ENCODE assay signal across 8 mouse cellular contexts in genomic region chr15:80096946-80097881, GRCm38 (mm10). TPM values are rescaled to one million over a fixed set of nuclear protein-coding genes. Genes with fewer than 3 reads are reported as not detected.
DNase-seq lines count a peak whose midpoint lies in the region; ATAC-seq and TF ChIP-seq lines count a peak whose summit lies in the region.

No protein-coding gene starts in this region.

- intact Hi-C loops in gastrocnemius, postnatal 14 days (cut with DNase I; ENCODE audit: low total_unique reads) = no loop called here

- no peak for TF ChIP-seq CTCF in G1E (IDR thresholded peaks at IDR 0.05; ENCODE audit: low read depth, low read length)
- TF ChIP-seq CTCF in stomach, postnatal 0 days (IDR thresholded peaks at IDR 0.05; ENCODE audit: low read depth) = no peak

- TF ChIP-seq EP300 in stomach, postnatal 0 days (optimal IDR thresholded peaks at IDR 0.05) = no peak

- ATAC-seq in G1E (ENCODE audit: extremely low read depth, insufficient number of reproducible peaks, low FRiP score, poor library complexity, severe bottlenecking) = peak; percentile 29; the same call in 1 of the 2 replicates
- peak; percentile 83 for ATAC-seq in embryonic facial prominence, embryonic 14.5 days (ENCODE audit: low read depth)
- ATAC-seq in megakaryocyte progenitor cell, adult 5-6 weeks (replicated peaks; ENCODE audit: poor library complexity) = peak; percentile 88
- peak; percentile 41 for ATAC-seq in stomach, postnatal 0 days (ENCODE audit: low FRiP score, low TSS enrichment)

- no peak overlapping the region for H3K9ac ChIP-seq in embryonic facial prominence, embryonic 14.5 days (ENCODE audit: low read depth, low read length)
- 0 out of 2 replicates have a peak overlapping the region, but pooled peaks have one; percentile 28 for H3K9ac ChIP-seq in stomach, postnatal 0 days (ENCODE audit: low read length)

- H3K4me3 ChIP-seq in G1E (ENCODE audit: low read depth, low read length) = peak overlapping the region; percentile 57; the same call in 1 of the 2 replicates
- no peak overlapping the region for H3K4me3 ChIP-seq in embryonic facial prominence, embryonic 14.5 days (ENCODE audit: low read depth, low read length)
- no peak overlapping the region for H3K4me3 ChIP-seq in stomach, postnatal 0 days (ENCODE audit: low read depth, low read length)

- H3K9me3 ChIP-seq in G1E (replicated peaks) = no peaks in the 10 kb centered on the region
- no peaks in the 10 kb centered on the region for H3K9me3 ChIP-seq in embryonic facial prominence, embryonic 14.5 days (ENCODE audit: control insufficient read depth, low read length)
- no peaks in the 10 kb centered on the region for H3K9me3 ChIP-seq in stomach, postnatal 0 days (ENCODE audit: control insufficient read depth, low read length)

- peak; percentile 54 for DNase-seq in gastrocnemius, postnatal 14 days
- no peak for DNase-seq in gastrocnemius, adult 8-10 months (ENCODE audit: low spot score in 2 of 2)
- peak; percentile 59 for DNase-seq in G1E (ENCODE audit: low spot score)
- DNase-seq in embryonic facial prominence, embryonic 14.5 days (ENCODE audit: low spot score) = peak; percentile 73
- peak; percentile 41 for DNase-seq in induced T-regulatory cell, adult 2 months (ENCODE audit: low read depth)
- DNase-seq in stomach, postnatal 0 days (ENCODE audit: low spot score) = peak; percentile 87
- no peak for DNase-seq in left cerebral cortex, adult 11 months (ENCODE audit: low spot score)

- 15% methylated on average over 17 of the region's 20 CpGs for WGBS in embryonic facial prominence, embryonic 14.5 days
- 17% methylated on average over 16 of the region's 20 CpGs for WGBS in stomach, postnatal 0 days

- H3K27me3 ChIP-seq in G1E (ENCODE audit: insufficient read depth, low read length) = no peaks in the 10 kb centered on the region
- peaks cover 18% of the 10 kb centered on the region for H3K27me3 ChIP-seq in embryonic facial prominence, embryonic 14.5 days (replicated peaks; ENCODE audit: control insufficient read depth, insufficient read depth, low read length)
- no peaks in the 10 kb centered on the region for H3K27me3 ChIP-seq in stomach, postnatal 0 days (ENCODE audit: control insufficient read depth, insufficient read depth, low read length)

- peak overlapping the region; percentile 32; the same call in 1 of the 2 replicates for H3K4me2 ChIP-seq in embryonic facial prominence, embryonic 14.5 days (ENCODE audit: low read depth, low read length)
- H3K4me2 ChIP-seq in stomach, postnatal 0 days (replicated peaks; ENCODE audit: low read depth) = no peak overlapping the region; the same call in 1 of the 2 replicates

- peaks cover 79% of the 10 kb centered on the region for H3K4me1 ChIP-seq in G1E (ENCODE audit: insufficient read depth, low read depth, low read length)
- H3K4me1 ChIP-seq in embryonic facial prominence, embryonic 14.5 days (ENCODE audit: control insufficient read depth, insufficient read depth, low read length) = 0 out of 2 replicates have a peak, but pooled peaks cover 8% of the 10 kb centered on the region
- H3K4me1 ChIP-seq in stomach, postnatal 0 days (replicated peaks; ENCODE audit: control insufficient read depth, insufficient read depth) = peaks cover 11% of the 10 kb centered on the region; the same call in 1 of the 2 replicates

- no peak overlapping the region for H3K27ac ChIP-seq in embryonic facial prominence, embryonic 14.5 days (replicated peaks; ENCODE audit: low read depth, low read length)
- peak overlapping the region; percentile 88 for H3K27ac ChIP-seq in stomach, postnatal 0 days (replicated peaks)

- H3K36me3 ChIP-seq in G1E (replicated peaks) = peaks cover 87% of the 10 kb centered on the region
- H3K36me3 ChIP-seq in embryonic facial prominence, embryonic 14.5 days (ENCODE audit: control insufficient read depth, insufficient read depth, low read length) = no peaks in the 10 kb centered on the region
- no peaks in the 10 kb centered on the region for H3K36me3 ChIP-seq in stomach, postnatal 0 days (ENCODE audit: control insufficient read depth, insufficient read depth, low read length)

RNA-seq across cellular contexts. Expression of gene Rpl3, which starts 5.5 kb away (rescaled TPM):
- 100 to 1,000 TPM; 129 to 167 TPM for total RNA-seq in gastrocnemius, postnatal 14 days (2021)
- 10 to 100 TPM; 23.1 to 56.7 (median 39.7) TPM for total RNA-seq in gastrocnemius, adult 8-10 months (2022)
- total RNA-seq in G1E (2014; fragmentation: Nextera tagmentation) (1,019 and 1,021 TPM in 2 replicates), G1E (2017) (1,569 and 1,698 TPM in 2 replicates)
- 114 and 176 TPM in 2 replicates for polyA plus RNA-seq in G1E (2012)
- polyA plus RNA-seq in embryonic facial prominence, embryonic 14.5 days (2014; fragmentation: Nextera tagmentation; extraction: Ambion mirVana) = 1,242 and 1,346 TPM in 2 replicates
- 2,120 and 2,179 TPM in 2 replicates for total RNA-seq in megakaryocyte progenitor cell, adult 5-6 weeks (2015)
- total RNA-seq in megakaryocyte progenitor cell, adult 5-6 weeks (2017) = 3,037 and 3,138 TPM in 2 replicates
- polyA plus RNA-seq in stomach, postnatal 0 days (2015; fragmentation: Nextera tagmentation; extraction: Ambion mirVana) = 706 and 736 TPM in 2 replicates

RNA-seq across cellular contexts. Expression of gene Syngr1, which starts 6.1 kb away (rescaled TPM):
- total RNA-seq in gastrocnemius, postnatal 14 days (2021) = 10 to 100 TPM; 16.6 to 20.1 TPM
- 10 to 100 TPM; 54.5 to 72.8 (median 61.1) TPM for total RNA-seq in gastrocnemius, adult 8-10 months (2022)
- total RNA-seq in G1E (2014; fragmentation: Nextera tagmentation) (41.4 and 44.2 TPM in 2 replicates), G1E (2017) (74.6 and 96.9 TPM in 2 replicates)
- polyA plus RNA-seq in G1E (2012) = 86.9 and 89.8 TPM in 2 replicates
- 10.3 and 10.5 TPM in 2 replicates for polyA plus RNA-seq in embryonic facial prominence, embryonic 14.5 days (2014; fragmentation: Nextera tagmentation; extraction: Ambion mirVana)
- total RNA-seq in megakaryocyte progenitor cell, adult 5-6 weeks (2015) = 2.1 and 3.6 TPM in 2 replicates
- total RNA-seq in megakaryocyte progenitor cell, adult 5-6 weeks (2017) = 1.5 and 1.8 TPM in 2 replicates
- 53.7 TPM in 2 replicates for polyA plus RNA-seq in stomach, postnatal 0 days (2015; fragmentation: Nextera tagmentation; extraction: Ambion mirVana)

RNA-seq across cellular contexts. Expression of gene Tab1, which starts 35.7 kb away (rescaled TPM):
- 10 to 100 TPM; 13.1 to 15.1 TPM for total RNA-seq in gastrocnemius, postnatal 14 days (2021)
- 10 to 100 TPM; 11.5 to 13.6 (median 12.8) TPM for total RNA-seq in gastrocnemius, adult 8-10 months (2022)
- total RNA-seq in G1E (2014; fragmentation: Nextera tagmentation) (19.0 and 27.2 TPM in 2 replicates), G1E (2017) (22.3 and 25.0 TPM in 2 replicates)
- 23.6 and 29.1 TPM in 2 replicates for polyA plus RNA-seq in G1E (2012)
- polyA plus RNA-seq in embryonic facial prominence, embryonic 14.5 days (2014; fragmentation: Nextera tagmentation; extraction: Ambion mirVana) = 27.6 and 36.3 TPM in 2 replicates
- 4.0 and 6.0 TPM in 2 replicates for total RNA-seq in megakaryocyte progenitor cell, adult 5-6 weeks (2015)
- total RNA-seq in megakaryocyte progenitor cell, adult 5-6 weeks (2017) = 15.7 and 19.2 TPM in 2 replicates
- polyA plus RNA-seq in stomach, postnatal 0 days (2015; fragmentation: Nextera tagmentation; extraction: Ambion mirVana) = 16.3 and 16.5 TPM in 2 replicates

Comparison
In these comparisons a context has a peak if more than half of its experiments do, and no peak if none do; other contexts are left out.
1. DNase-seq: peak in gastrocnemius, postnatal 14 days (single experiment), G1E (single experiment), embryonic facial prominence, embryonic 14.5 days (single experiment), induced T-regulatory cell, adult 2 months (single experiment) and stomach, postnatal 0 days (single experiment); none in gastrocnemius, adult 8-10 months (0 of 2) and left cerebral cortex, adult 11 months (single experiment).
2. ATAC-seq: peak in every context shown above with its lines; median percentile 88 in megakaryocyte progenitor cell, adult 5-6 weeks; 83 in embryonic facial prominence, embryonic 14.5 days; 41 in stomach, postnatal 0 days; 29 in G1E.
3. RNA of gene Rpl3, which starts 5.5 kb away (total RNA-seq): 2,120 to 3,138 TPM in megakaryocyte progenitor cell, adult 5-6 weeks and 1,019 to 1,698 TPM in G1E; 129 to 167 TPM in gastrocnemius, postnatal 14 days and 23.1 to 56.7 TPM in gastrocnemius, adult 8-10 months; every median in the first group is over 4 times any median in the second.